ENCODE assay signal across 10 mouse cellular contexts in the genomic region with DNA sequence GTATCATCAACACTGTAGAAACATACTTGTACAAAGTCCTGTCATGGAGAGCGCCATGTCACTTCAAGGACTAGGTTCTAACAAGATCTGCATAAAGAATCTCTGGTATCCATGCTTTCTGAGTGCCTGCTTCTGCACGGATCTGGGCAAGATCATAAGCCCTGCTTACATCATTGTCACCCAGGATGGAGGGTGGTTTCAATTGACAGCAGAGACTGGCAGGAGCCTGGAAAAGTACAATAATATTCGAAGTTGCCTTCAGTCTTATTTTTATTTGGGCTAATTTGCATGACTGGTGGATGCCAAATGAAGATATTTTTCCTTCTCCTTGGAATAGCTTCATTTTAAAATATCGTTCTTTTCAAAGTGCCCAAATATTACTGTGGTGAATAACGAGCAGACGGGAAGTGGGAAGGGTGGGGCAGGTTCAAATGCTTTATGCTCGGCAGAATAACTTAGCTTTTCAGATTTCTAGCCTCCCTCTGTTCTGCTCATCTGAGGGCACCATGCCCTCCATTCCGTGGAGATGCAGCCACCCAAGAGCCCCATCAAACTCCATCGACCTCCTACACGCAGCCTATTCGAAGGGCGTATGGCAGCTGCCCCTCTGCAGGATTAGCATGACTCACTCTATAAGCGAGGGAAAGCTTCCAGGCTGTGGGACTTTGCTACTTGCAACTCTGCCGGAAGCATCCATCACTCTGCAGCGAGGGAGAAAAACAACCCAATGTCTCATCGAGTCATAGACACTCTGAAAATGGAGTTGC.
A peak's percentile ranks its signal among the peaks of the same experiment; 100 is the strongest.
DNase-seq lines count a peak whose midpoint lies in the region; ATAC-seq lines count a peak whose summit lies in the region.
"Had no signal": no experiment of that assay in that cellular context is flagged by ENCODE, and none has a peak within 500 bp of the region (broad histone marks: within the 10 kb centered on the region; RNA-seq: fewer than 3 reads in every experiment).

No protein-coding gene starts in this region.

- no peak overlapping the region for H3K4me2 ChIP-seq in limb, embryonic 15.5 days
- H3K4me2 ChIP-seq in kidney, embryonic 14.5 days (replicated peaks; ENCODE audit: low read depth, low read length) = no peak overlapping the region
- H3K4me2 ChIP-seq: forebrain, embryonic 12.5 days had no signal

- no peaks in the 10 kb centered on the region for H3K36me3 ChIP-seq in limb, embryonic 15.5 days
- no peaks in the 10 kb centered on the region for H3K36me3 ChIP-seq in limb, embryonic 10.5 days
- H3K36me3 ChIP-seq in kidney, embryonic 14.5 days (ENCODE audit: control insufficient read depth, insufficient read depth, low read length) = no peaks in the 10 kb centered on the region
- H3K36me3 ChIP-seq: forebrain, embryonic 12.5 days had no signal

- H3K4me3 ChIP-seq in limb, embryonic 15.5 days = no peak overlapping the region
- no peak overlapping the region for H3K4me3 ChIP-seq in limb, embryonic 10.5 days
- H3K4me3 ChIP-seq in kidney, embryonic 14.5 days (ENCODE audit: low read length) = no peak overlapping the region
- H3K4me3 ChIP-seq: forebrain, embryonic 12.5 days had no signal

- H3K9ac ChIP-seq in limb, embryonic 15.5 days = no peak overlapping the region
- no peak overlapping the region for H3K9ac ChIP-seq in kidney, embryonic 14.5 days (ENCODE audit: low read depth, low read length)
- H3K9ac ChIP-seq: forebrain, embryonic 12.5 days had no signal

- DNase-seq in adrenal gland, postnatal 14 days = peak; percentile 13
- no peak for DNase-seq in adrenal gland, postnatal 4 days (ENCODE audit: low spot score in 2 of 2)
- no peak for DNase-seq in limb, embryonic 10.5 days (ENCODE audit: low spot score)
- peak; percentile 77 to 84 for DNase-seq in layer of hippocampus, adult 8-10 months (ENCODE audit: low spot score in 2 of 2)
- peak; percentile 63 to 80 for DNase-seq in right cerebral cortex, postnatal 10 days (ENCODE audit: low spot score in 2 of 2)

- 0 out of 2 replicates have a peak overlapping the region, but pooled peaks have one; percentile 2 for H3K27ac ChIP-seq in limb, embryonic 15.5 days
- no peak overlapping the region for H3K27ac ChIP-seq in limb, embryonic 10.5 days
- no peak overlapping the region for H3K27ac ChIP-seq in kidney, embryonic 14.5 days (ENCODE audit: low read depth, low read length)
- H3K27ac ChIP-seq: forebrain, embryonic 12.5 days had no signal

- no peaks in the 10 kb centered on the region for H3K9me3 ChIP-seq in limb, embryonic 15.5 days
- H3K9me3 ChIP-seq in limb, embryonic 10.5 days (replicated peaks) = no peaks in the 10 kb centered on the region
- H3K9me3 ChIP-seq in kidney, embryonic 14.5 days (ENCODE audit: control insufficient read depth, low read length) = no peaks in the 10 kb centered on the region
- H3K9me3 ChIP-seq: forebrain, embryonic 12.5 days had no signal

- no peak for ATAC-seq in limb, embryonic 15.5 days (ENCODE audit: insufficient number of reproducible peaks, low FRiP score, low TSS enrichment, low read depth)
- no peak for ATAC-seq in kidney, embryonic 14.5 days (ENCODE audit: low FRiP score, low TSS enrichment)
- no peak for ATAC-seq in CD4-positive, CD25-positive, alpha-beta regulatory T cell, adult 4 months
- ATAC-seq: Patski had no signal

- no peaks in the 10 kb centered on the region for H3K27me3 ChIP-seq in limb, embryonic 15.5 days
- no peaks in the 10 kb centered on the region for H3K27me3 ChIP-seq in limb, embryonic 10.5 days (ENCODE audit: low read depth, poor library complexity, severe bottlenecking)
- no peaks in the 10 kb centered on the region for H3K27me3 ChIP-seq in kidney, embryonic 14.5 days (ENCODE audit: control insufficient read depth, insufficient read depth, low read length)
- H3K27me3 ChIP-seq: forebrain, embryonic 12.5 days; Patski had no signal

- 68% methylated on average over 16 of the region's 16 CpGs for WGBS in limb, embryonic 15.5 days
- 86% methylated on average over 16 of the region's 16 CpGs for WGBS in limb, embryonic 10.5 days
- WGBS in kidney, embryonic 14.5 days = 60% methylated on average over 16 of the region's 16 CpGs

- 0 out of 2 replicates have a peak, but pooled peaks cover 3% of the 10 kb centered on the region for H3K4me1 ChIP-seq in limb, embryonic 15.5 days
- H3K4me1 ChIP-seq in limb, embryonic 10.5 days = peaks cover 3% of the 10 kb centered on the region
- peaks cover 20% of the 10 kb centered on the region; the same call in 1 of the 2 replicates for H3K4me1 ChIP-seq in kidney, embryonic 14.5 days (ENCODE audit: control insufficient read depth, insufficient read depth, low read length)

Comparison
In these comparisons a context has a peak if more than half of its experiments do, and no peak if none do; other contexts are left out.
1. DNase-seq: peak in adrenal gland, postnatal 14 days (single experiment), layer of hippocampus, adult 8-10 months (2 of 2) and right cerebral cortex, postnatal 10 days (2 of 2); none in adrenal gland, postnatal 4 days (0 of 2) and limb, embryonic 10.5 days (single experiment).